Mouse (Mus musculus) spleen, adult 12 weeks (tissue): ENCODE results near the gene Gm10570.
A peak's percentile ranks its signal among the peaks of the same experiment; 100 is the strongest.

Experiments
- DNase-seq: peaks from one replicate; pipeline ENCODE4 v3.0.0; 2022; ENCODE audit warnings: low spot score

Gene Gm10570

DNA sequence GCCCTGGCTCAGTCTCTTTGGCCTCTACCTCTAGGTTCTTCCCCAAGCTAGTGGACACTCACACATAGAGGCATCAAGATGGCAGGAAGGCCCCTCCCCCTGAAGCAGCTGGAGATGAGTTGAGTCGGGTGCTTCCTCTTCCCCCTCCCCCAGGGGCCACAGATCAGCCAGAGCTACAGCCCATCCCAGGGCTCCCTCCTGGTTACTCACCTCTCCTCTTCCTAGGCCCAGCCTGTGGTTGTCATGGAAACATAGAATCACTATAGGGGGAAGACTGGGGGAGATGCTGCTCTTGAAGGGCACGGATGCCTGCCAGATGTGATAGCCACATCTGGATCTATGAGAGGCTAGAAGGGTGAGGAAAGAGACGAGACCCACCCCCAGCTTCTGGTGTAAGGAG lies 3.7 kb downstream of the Gm10570 start:
- DNase-seq, result no peak

DNA sequence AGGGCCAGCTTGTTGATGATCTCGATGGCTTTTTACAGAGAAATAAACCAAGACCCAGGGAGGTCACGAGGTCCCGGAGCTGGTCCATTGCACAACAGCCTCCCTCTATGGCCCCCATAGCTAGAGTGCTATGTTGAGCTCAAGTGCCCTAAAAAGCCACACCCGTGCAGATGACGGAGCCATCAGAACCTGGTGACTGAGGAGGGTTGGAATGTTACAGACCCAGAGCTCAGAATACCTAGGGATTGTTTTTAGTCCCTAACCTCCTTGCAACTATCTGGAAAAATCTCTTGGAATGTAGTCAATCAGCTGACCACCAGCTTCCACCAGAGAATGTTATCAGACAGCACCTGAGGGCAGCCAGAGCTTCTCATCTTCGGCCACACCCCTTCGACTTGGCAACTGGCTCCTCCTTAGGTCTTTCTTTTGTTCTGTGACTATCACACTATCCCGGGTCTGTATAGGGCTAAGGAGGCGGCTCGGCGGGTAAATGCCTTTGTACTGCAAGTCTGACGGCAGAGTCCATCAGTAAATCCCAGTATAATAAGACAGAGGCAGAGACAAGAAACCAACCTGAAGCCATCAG lies 6.1 kb downstream of the Gm10570 start:
- DNase-seq, result no peak

DNA sequence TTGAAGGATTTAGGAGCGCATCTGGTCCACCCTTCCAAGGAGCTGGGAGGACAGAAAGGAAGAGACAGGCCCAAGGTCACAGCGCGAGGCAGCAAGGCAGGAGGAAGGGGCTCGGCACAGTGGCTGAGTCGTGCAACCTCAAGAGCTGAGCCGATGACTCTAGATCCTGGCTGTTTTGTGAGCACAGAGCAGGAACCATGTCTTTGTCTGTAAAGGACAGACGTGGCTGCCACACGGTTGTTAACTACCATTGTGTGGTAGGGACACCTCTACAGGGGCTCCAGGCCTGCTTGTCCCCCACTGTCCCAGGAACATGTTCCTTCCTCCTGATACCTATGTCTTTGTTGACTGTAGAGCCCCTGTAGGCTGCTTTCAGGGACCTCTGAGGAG lies 8.8 kb downstream of the Gm10570 start:
- DNase-seq, result no peak

GRCm38 (mm10) chr4:130298877-130299628 lies 9.4 kb downstream of the Gm10570 start:
- DNase-seq, result no peak

- peak; percentile 65 for DNase-seq
Measured at GRCm38 (mm10) chr4:130297123-130297529, 11.3 kb downstream of the Gm10570 start.

DNA sequence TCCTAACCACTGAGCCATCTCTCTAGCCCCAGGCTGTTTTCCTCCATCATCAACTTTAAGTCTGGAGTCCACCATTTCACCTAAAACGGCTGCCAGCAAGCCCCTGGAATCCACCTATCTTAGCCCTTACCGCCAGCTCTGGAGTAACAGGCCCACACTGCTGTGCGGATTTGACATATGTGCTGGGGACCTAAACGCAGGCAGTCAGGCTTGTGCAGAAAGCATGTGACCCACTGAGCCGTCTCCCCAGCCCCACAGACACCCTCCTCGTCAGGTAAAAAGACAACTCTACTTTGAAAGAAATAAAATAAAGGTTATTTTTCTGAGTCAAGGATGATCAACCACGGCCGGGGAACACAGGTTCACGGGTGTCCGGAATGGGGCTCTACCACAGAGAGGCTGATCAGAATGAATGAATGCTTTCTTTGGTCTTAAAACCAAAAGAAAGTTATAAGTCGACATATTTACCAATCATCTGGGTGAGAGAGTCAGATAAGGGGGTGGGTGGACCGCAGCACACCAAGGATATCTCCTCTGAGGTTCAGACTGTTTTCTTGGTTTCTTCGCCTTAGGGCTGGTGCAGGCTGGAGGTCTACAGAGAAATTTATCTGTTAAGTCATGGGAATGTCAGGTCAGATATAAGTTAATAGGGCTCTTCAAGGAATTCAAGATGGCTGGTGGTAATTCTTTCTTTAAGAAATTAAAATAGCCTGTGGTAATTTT lies 12.1 kb downstream of the Gm10570 start:
- DNase-seq, result peak; percentile 48

GRCm38 (mm10) chr4:130295047-130295745 lies 13.3 kb downstream of the Gm10570 start:
- peak; percentile 76 for DNase-seq

DNA sequence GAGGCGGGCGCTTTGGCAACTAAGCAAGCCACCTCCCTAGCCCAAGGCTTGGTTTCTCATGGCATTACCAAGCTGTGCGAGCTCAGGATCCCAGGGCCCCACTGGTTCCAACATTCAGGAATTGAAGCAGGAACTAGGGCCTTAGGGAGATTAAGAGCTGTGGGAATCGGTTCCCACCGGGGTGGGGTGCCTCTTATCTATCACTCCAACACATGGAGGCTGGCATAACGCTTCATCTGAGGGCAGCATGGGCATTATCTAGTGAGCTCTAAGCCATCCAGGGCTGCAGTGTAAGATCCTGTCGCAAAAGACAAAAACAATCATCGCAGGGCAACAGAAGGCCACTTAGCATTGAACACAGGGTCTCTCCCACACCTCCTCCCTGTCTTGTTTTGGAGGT lies 14.0 kb downstream of the Gm10570 start:
- DNase-seq, result peak; percentile 51

GRCm38 (mm10) chr4:130292271-130292670 lies 16.2 kb downstream of the Gm10570 start:
- DNase-seq, result peak; percentile 81

GRCm38 (mm10) chr4:130289824-130290223 lies 18.6 kb downstream of the Gm10570 start:
- DNase-seq, result no peak

- no peak for DNase-seq
Measured at GRCm38 (mm10) chr4:130286531-130286930, 21.9 kb downstream of the Gm10570 start.

- no peak for DNase-seq
Measured at GRCm38 (mm10) chr4:130283826-130284225, 24.6 kb downstream of the Gm10570 start.

GRCm38 (mm10) chr4:130282856-130283255 lies 25.6 kb downstream of the Gm10570 start:
- no peak for DNase-seq

GRCm38 (mm10) chr4:130279105-130279504 lies 29.4 kb downstream of the Gm10570 start, which contains the start of gene Serinc2:
TSS of gene Serinc2 (minus strand) at chr4:130279205.
- no peak for DNase-seq

- no peak for DNase-seq
Measured at GRCm38 (mm10) chr4:130276573-130277176, 31.8 kb downstream of the Gm10570 start.

- no peak for DNase-seq
Measured at GRCm38 (mm10) chr4:130275823-130276105, 32.7 kb downstream of the Gm10570 start.

DNA sequence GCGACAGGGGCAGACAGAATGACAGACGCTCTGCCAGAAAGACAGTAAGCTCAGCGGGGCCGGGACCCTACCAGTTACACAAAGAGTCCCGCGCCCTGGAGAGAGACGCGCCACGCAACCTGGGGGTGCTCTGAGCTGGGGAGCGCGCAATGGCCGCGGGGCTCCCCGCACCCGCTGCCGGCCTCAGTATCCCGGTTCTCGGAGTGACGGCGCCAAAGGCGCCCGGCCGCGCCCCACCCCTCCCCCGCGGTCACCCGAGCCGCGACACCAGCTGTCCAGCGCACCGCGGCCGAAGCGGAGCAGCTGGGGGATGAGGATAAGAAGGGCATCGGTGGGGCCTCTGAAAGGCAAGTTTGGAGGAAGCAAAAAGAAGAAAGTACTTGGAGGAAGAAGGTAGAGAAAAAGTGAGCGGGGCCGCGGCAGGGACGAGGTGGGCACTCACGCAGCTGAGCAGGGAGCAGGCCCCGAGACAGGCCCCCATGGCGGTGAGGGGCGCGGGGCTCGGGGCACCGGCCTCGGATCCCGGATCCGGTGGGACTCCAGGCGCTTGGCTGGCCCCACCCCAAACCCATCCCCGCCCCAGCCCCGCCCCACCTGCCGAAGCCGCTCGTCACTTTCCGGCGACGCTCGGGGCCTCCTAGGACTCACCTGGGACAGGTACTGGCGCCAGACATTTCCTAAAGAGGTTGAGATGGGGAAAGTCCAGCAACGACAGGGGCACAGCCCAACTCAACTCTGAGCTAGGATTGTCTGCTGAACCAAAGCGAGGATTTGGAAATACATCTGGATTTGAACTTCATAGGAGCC lies 33.3 kb downstream of the Gm10570 start:
- DNase-seq, result no peak

GRCm38 (mm10) chr4:130274346-130275015 lies 34.0 kb downstream of the Gm10570 start:
- DNase-seq, result no peak

DNA sequence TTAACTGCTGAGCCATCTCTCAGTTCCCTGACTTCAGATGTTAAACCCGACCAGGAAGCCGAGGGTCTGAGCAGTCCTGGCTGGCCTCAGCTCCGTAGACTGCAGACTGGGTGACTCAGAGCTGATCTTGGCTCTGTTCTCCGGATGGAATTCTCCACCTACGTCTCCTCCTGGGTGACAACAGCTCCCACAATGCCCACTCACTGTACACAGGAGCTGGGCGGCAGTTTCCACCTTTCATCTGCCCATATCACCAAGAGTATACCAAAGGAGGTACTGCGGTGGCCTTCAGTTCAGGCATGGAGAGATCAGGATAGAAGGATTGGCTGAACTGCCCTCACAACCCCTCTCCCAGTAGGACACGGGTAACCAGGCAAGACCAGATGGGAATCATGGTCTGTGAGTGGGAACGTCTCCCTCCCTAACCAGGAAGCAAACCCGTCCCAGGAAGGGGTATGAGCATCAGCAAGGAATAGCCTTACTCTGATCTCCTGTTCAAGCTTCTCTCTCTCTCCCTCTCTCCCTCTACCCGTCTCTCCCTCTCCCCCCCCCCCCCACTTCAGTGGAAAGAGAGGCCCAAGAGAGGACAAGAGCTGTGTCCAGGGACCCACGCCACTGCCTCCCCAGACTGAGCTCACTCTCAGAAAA lies 34.7 kb downstream of the Gm10570 start:
- DNase-seq, result no peak

DNA sequence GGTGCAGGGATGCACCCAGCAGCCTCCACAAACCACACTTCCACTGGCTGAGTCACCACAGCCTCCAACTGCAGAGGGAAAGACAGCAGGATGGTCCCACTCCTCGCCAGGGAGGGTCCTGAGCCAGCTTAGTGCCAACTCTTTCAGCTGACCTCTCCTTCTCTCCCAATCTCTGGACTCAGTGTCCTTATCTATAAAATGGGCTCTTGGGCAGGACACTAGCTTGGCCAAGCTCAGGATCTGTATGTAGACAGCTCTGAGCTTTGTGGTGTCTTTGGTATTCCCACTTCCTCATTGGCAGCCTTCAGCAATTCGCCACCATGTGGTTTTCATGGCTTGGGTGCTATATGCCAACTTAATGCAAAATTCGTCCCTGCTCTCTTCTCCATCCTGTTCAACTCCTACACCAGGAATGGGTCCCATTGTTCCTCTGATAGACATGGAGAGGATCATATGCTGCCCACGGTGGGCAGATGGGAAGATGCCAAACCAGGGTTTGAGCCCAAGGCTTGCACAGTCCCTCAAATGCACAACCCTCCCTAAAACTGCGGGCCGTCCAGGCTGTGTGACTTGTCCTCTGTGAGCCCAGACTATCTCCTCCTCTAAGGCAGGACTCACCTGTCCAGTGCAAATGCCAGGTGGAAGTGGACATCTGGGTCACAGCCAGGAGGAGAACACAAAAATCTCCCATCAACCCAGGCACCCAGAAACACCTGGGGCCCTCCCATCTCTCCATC lies 37.7 kb downstream of the Gm10570 start:
- DNase-seq, result no peak
